Mouse (Mus musculus) frontal cortex, postnatal 25 days (tissue): Measurements from ENCODE around the gene Oaz3.

Experiments used
- DNase-seq, 2 experiments: peaks; one replicate each; pipeline ENCODE4 v3.0.0; 2022; ENCODE audit warnings: low spot score in 2 of 2

The Oaz3 gene

DNA sequence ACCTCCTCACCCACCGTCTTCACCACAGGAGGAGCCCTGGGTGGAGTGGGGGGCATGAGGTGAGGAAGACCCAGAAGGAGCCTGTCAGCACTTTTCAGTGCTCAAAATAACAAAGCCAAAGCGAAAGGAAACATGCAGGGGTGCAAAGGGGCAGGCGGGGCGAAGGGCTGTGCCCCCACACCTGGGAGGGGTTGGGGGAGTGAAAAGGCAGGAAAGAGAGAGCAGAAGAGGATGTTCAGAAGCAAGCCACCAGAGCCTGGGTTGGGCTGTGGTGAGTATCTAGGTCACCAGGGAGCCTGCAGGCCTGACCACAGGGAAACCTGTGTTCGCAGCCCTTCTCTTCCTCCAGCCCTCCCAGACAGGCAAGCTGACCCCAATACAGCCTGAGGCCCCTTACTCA lies 55.7 kb downstream of the Oaz3 start:
- DNase-seq = no peak

DNA sequence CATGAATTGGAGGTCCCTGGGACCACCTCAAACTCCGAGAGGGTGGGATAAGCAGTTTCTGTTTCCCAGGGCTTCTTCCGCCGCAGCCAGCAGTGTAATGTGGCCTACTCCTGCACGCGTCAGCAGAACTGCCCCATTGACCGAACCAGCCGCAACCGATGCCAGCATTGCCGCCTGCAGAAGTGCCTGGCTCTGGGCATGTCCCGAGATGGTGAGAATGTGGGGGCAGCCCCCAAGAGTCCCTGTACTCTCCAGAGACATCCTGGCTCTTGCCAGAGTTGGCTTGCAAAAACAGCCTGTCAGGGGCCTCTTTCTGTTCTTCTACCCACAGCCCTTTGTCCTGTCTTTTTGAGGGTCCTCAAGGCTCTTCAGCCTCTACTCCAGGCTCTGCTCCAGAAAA lies 56.3 kb downstream of the Oaz3 start:
- no peak for DNase-seq

DNA sequence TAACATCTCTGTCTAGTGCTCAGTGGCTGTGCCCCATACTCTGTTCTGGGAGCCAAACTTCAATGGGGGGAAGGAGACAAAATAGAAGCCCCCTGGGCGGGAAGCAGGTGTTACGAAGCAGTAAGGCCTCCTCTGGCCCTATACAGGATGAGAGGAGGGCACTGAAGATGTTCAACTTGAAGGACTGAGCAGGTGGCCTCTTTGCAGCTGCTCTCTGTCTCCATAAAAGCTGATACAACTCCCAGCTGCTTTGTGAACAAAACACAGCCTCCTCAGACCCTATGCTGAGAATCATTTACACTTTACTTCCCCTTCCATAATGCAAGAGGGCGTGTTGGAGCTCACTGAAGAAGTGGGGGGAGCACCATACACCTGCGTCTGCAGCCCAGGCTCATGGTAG lies 57.0 kb downstream of the Oaz3 start:
- no peak for DNase-seq

DNA sequence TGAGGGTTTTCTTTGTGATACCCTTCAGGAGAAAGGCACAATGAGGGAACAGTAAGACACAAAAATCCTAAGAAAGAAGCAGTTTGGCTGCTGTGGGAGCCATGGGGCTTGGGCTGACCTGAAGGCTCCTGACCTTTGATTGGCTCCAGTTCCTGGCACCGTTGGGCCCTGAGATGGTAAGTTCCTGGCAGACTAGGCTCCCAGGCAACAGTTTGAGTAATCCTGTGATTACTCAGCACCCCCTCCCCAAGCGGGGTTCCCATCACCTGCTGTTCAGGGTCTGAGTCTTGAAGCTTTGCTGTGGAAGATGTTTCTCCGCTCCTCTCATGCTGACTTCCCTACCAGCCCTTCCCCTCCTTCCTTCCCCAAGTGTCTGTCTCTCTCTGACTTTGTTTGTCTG lies 60.2 kb downstream of the Oaz3 start:
- no peak for DNase-seq
